Mouse (Mus musculus): Measurements from ENCODE around the gene Bcl2. TPM values are rescaled to one million over a fixed set of nuclear protein-coding genes. Genes with fewer than 3 reads are reported as not detected.
"Not testable (repeated sequence)": the region's sequence is repeated elsewhere in the genome, so short reads cannot be mapped to it uniquely, and the experiment has no call there.

The Bcl2 gene
- polyA plus RNA-seq, 1 experiment: 4.7 TPM

- H3K4me1 ChIP-seq (ENCODE audit: control insufficient read depth, insufficient read depth, low read length): no peaks in the 10 kb centered on the region
- TF ChIP-seq POLR2A (IDR thresholded peaks at IDR 0.05; ENCODE audit: extremely low read depth, insufficient read depth, low read length) (no peak), CTCF (IDR thresholded peaks at IDR 0.05; ENCODE audit: extremely low read depth, insufficient read depth, low read length) (no peak)
- H3K4me3 ChIP-seq (ENCODE audit: insufficient read depth, low read length): no peak overlapping the region
- no peak overlapping the region for H3K27ac ChIP-seq (ENCODE audit: insufficient read depth, low read length)
Observed at GRCm38 (mm10) chr1:106541851-106542250, 172.2 kb downstream of the Bcl2 start.

GRCm38 (mm10) chr1:106540130-106540529 is 173.9 kb downstream of the Bcl2 start:
- no peaks in the 10 kb centered on the region for H3K4me1 ChIP-seq (ENCODE audit: control insufficient read depth, insufficient read depth, low read length)
- no peak for TF ChIP-seq POLR2A (IDR thresholded peaks at IDR 0.05; ENCODE audit: extremely low read depth, insufficient read depth, low read length)
- no peak for TF ChIP-seq CTCF (IDR thresholded peaks at IDR 0.05; ENCODE audit: extremely low read depth, insufficient read depth, low read length)
- H3K27ac ChIP-seq (ENCODE audit: insufficient read depth, low read length): no peak overlapping the region
- no peak overlapping the region for H3K4me3 ChIP-seq (ENCODE audit: insufficient read depth, low read length)

- TF ChIP-seq POLR2A (IDR thresholded peaks at IDR 0.05; ENCODE audit: extremely low read depth, insufficient read depth, low read length): no peak
- Histone ChIP-seq H3K27ac (ENCODE audit: insufficient read depth, low read length) (no peak overlapping the region), H3K4me1 (ENCODE audit: control insufficient read depth, insufficient read depth, low read length) (no peaks in the 10 kb centered on the region), H3K4me3 (ENCODE audit: insufficient read depth, low read length) (no peak overlapping the region)
Observed at GRCm38 (mm10) chr1:106539029-106539428, 175.0 kb downstream of the Bcl2 start.

GRCm38 (mm10) chr1:106534835-106535234 is 179.2 kb downstream of the Bcl2 start:
- H3K4me1 ChIP-seq (ENCODE audit: control insufficient read depth, insufficient read depth, low read length); H3K4me3 ChIP-seq (ENCODE audit: insufficient read depth, low read length); H3K27ac ChIP-seq (ENCODE audit: insufficient read depth, low read length): not testable (repeated sequence)

GRCm38 (mm10) chr1:106529570-106529969 is 184.5 kb downstream of the Bcl2 start:
- no peak overlapping the region for H3K27ac ChIP-seq (ENCODE audit: insufficient read depth, low read length)
- H3K4me1 ChIP-seq (ENCODE audit: control insufficient read depth, insufficient read depth, low read length): peaks cover 2% of the 10 kb centered on the region; the same call in 1 of the 2 replicates
- H3K4me3 ChIP-seq (ENCODE audit: insufficient read depth, low read length): no peak overlapping the region
- TF ChIP-seq POLR2A (IDR thresholded peaks at IDR 0.05; ENCODE audit: extremely low read depth, insufficient read depth, low read length) (no peak), CTCF (IDR thresholded peaks at IDR 0.05; ENCODE audit: extremely low read depth, insufficient read depth, low read length) (no peak)

GRCm38 (mm10) chr1:106527537-106527936 is 186.5 kb downstream of the Bcl2 start:
- no peak for TF ChIP-seq CTCF (IDR thresholded peaks at IDR 0.05; ENCODE audit: extremely low read depth, insufficient read depth, low read length)
- TF ChIP-seq POLR2A (IDR thresholded peaks at IDR 0.05; ENCODE audit: extremely low read depth, insufficient read depth, low read length): no peak
- Histone ChIP-seq H3K4me3 (ENCODE audit: insufficient read depth, low read length) (no peak overlapping the region), H3K27ac (ENCODE audit: insufficient read depth, low read length) (no peak overlapping the region), H3K4me1 (ENCODE audit: control insufficient read depth, insufficient read depth, low read length) (peaks cover 2% of the 10 kb centered on the region; the same call in 1 of the 2 replicates)

GRCm38 (mm10) chr1:106526751-106527150 is 187.3 kb downstream of the Bcl2 start:
- no peak overlapping the region for H3K27ac ChIP-seq (ENCODE audit: insufficient read depth, low read length)
- H3K4me3 ChIP-seq (ENCODE audit: insufficient read depth, low read length): no peak overlapping the region
- TF ChIP-seq POLR2A (IDR thresholded peaks at IDR 0.05; ENCODE audit: extremely low read depth, insufficient read depth, low read length): no peak
- no peak for TF ChIP-seq CTCF (IDR thresholded peaks at IDR 0.05; ENCODE audit: extremely low read depth, insufficient read depth, low read length)
- peaks cover 2% of the 10 kb centered on the region; the same call in 1 of the 2 replicates for H3K4me1 ChIP-seq (ENCODE audit: control insufficient read depth, insufficient read depth, low read length)

GRCm38 (mm10) chr1:106526112-106526511 is 188.0 kb downstream of the Bcl2 start:
- Histone ChIP-seq H3K4me1 (ENCODE audit: control insufficient read depth, insufficient read depth, low read length) (peaks cover 2% of the 10 kb centered on the region; the same call in 1 of the 2 replicates), H3K27ac (ENCODE audit: insufficient read depth, low read length) (no peak overlapping the region), H3K4me3 (ENCODE audit: insufficient read depth, low read length) (no peak overlapping the region)
- no peak for TF ChIP-seq POLR2A (IDR thresholded peaks at IDR 0.05; ENCODE audit: extremely low read depth, insufficient read depth, low read length)
- no peak for TF ChIP-seq CTCF (IDR thresholded peaks at IDR 0.05; ENCODE audit: extremely low read depth, insufficient read depth, low read length)

GRCm38 (mm10) chr1:106523741-106524140 is 190.3 kb downstream of the Bcl2 start:
- peaks cover 2% of the 10 kb centered on the region; the same call in 1 of the 2 replicates for H3K4me1 ChIP-seq (ENCODE audit: control insufficient read depth, insufficient read depth, low read length)
- H3K27ac ChIP-seq (ENCODE audit: insufficient read depth, low read length): no peak overlapping the region

GRCm38 (mm10) chr1:106523009-106523408 is 191.1 kb downstream of the Bcl2 start:
- Histone ChIP-seq H3K27ac (ENCODE audit: insufficient read depth, low read length) (no peak overlapping the region), H3K4me3 (ENCODE audit: insufficient read depth, low read length) (no peak overlapping the region), H3K4me1 (ENCODE audit: control insufficient read depth, insufficient read depth, low read length) (peaks cover 2% of the 10 kb centered on the region; the same call in 1 of the 2 replicates)
- TF ChIP-seq POLR2A (IDR thresholded peaks at IDR 0.05; ENCODE audit: extremely low read depth, insufficient read depth, low read length): no peak
- TF ChIP-seq CTCF (IDR thresholded peaks at IDR 0.05; ENCODE audit: extremely low read depth, insufficient read depth, low read length): no peak

More at GRCm38 (mm10) chr1:106523741-106524140, 190.3 kb downstream of the Bcl2 start:
- TF ChIP-seq POLR2A (IDR thresholded peaks at IDR 0.05; ENCODE audit: extremely low read depth, insufficient read depth, low read length): no peak
- H3K4me3 ChIP-seq (ENCODE audit: insufficient read depth, low read length): no peak overlapping the region
